Mouse (Mus musculus) liver, embryonic 14.5 days (tissue): ENCODE results near the gene Alg10b. TPM values are rescaled to one million over a fixed set of nuclear protein-coding genes. Genes with fewer than 3 reads are reported as not detected.

ENCODE experiments used
- ATAC-seq: fragments of 200-750 bp; cut with Nextera tagmentation; 2 replicates; pipeline ENCODE4 v1.8.0; 2017; ENCODE audit warnings: moderate number of reproducible peaks, mild to moderate bottlenecking, moderate library complexity; ENCODE audit not compliant: insufficient read depth
- DNase-seq, 3 experiments: peaks; one replicate each; pipeline ENCODE4 v3.0.0-alpha.2; 2012 to 2013; ENCODE audit warnings: low read depth in 3 of 3, low spot score in 3 of 3
- H3K27ac ChIP-seq: fragments of 300-500 bp; sonication (generic); 2 replicates; pipeline ENCODE4 v1.5.1; 2014; ENCODE audit warnings: moderate library complexity, mild to moderate bottlenecking, control low read depth, inconsistent platforms
- H3K27me3 ChIP-seq: fragments of 300-500 bp; sonication (generic); 2 replicates; pipeline ENCODE4 v1.6.1; 2014; ENCODE audit warnings: mild to moderate bottlenecking, low read length, moderate library complexity; ENCODE audit not compliant: control insufficient read depth, insufficient read depth
- H3K36me3 ChIP-seq: fragments of 300-500 bp; sonication (generic); replicated peaks from 2 replicates; pipeline ENCODE4 v1.6.1; 2014; ENCODE audit warnings: low read depth; ENCODE audit not compliant: control insufficient read depth, insufficient read depth
- H3K4me1 ChIP-seq, 2 experiments: fragments of 200-500 bp in 1 of 2; fragments of 300-500 bp in 1 of 2; sonication (generic) in 1 of 2; replicated peaks; 2 replicates each; pipeline ENCODE4 v1.6.1; 2012 to 2014; ENCODE audit warnings: antibody characterized with exemption in 1 of 2, inconsistent platforms in 1 of 2, low read length in 1 of 2; ENCODE audit not compliant: control insufficient read depth in 2 of 2, insufficient read depth in 2 of 2
- H3K4me2 ChIP-seq: fragments of 300-500 bp; sonication (generic); 2 replicates; pipeline ENCODE4 v1.6.1; 2014; ENCODE audit warnings: low read depth, mild to moderate bottlenecking, control low read depth, moderate library complexity
- H3K4me3 ChIP-seq, 2 experiments: fragments of 200-500 bp in 1 of 2; fragments of 300-500 bp in 1 of 2; sonication (generic) in 1 of 2; 2 replicates each; pipeline ENCODE4 v1.5.1; 2012 to 2014; ENCODE audit warnings: low read depth in 2 of 2, low read length in 2 of 2, mild to moderate bottlenecking in 2 of 2, control low read depth in 1 of 2, inconsistent platforms in 1 of 2, moderate library complexity in 1 of 2; ENCODE audit not compliant: insufficient read depth in 1 of 2
- H3K9ac ChIP-seq: fragments of 300-500 bp; sonication (generic); replicated peaks from 2 replicates; pipeline ENCODE4 v1.6.1; 2014; ENCODE audit warnings: mild to moderate bottlenecking, control low read depth, moderate library complexity
- H3K9me3 ChIP-seq: fragments of 300-500 bp; sonication (generic); 2 replicates; pipeline ENCODE4 v1.6.1; 2016; ENCODE audit warnings: low read length, mixed read lengths; ENCODE audit not compliant: control insufficient read depth
- CTCF ChIP-seq: IDR thresholded peaks from 2 replicates; pipeline ENCODE4 v1.5.1; 2016; ENCODE audit warnings: antibody characterized with exemption, low read depth, control low read depth
- EP300 ChIP-seq: IDR thresholded peaks from 2 replicates; pipeline ENCODE4 v1.6.1; 2016; ENCODE audit warnings: antibody characterized with exemption, low read depth
- WGBS: fragments of 180-500 bp; shearing (Covaris S2); extraction: QIAGEN DNeasy Blood & Tissue Kit; methylation state at CpG from one replicate; pipeline ENCODE4 v1.1.7; 2014; ENCODE audit not compliant: insufficient replicate concordance; 5-methylcytosine and 5-hydroxymethylcytosine counted together
- polyA plus RNA-seq, 2 experiments: library from polyadenylated mRNA; depleted of rRNA in 1 of 2; stranded (reverse) in 1 of 2; unstranded in 1 of 2; fragments of >200 nt; fragmentation: Nextera tagmentation in 1 of 2; extraction: Ambion mirVana in 1 of 2; gene quantifications; 2 replicates each; pipeline versions ENCODE4 v1.2.1 to v1.2.3; 2012 to 2014

Alg10b gene
- polyA plus RNA-seq, 2 experiments: 5.5 to 6.6 TPM

- WGBS: 59% methylated on average over 8 of the region's 8 CpGs
- no peak overlapping the region for H3K4me2 ChIP-seq
- no peak for DNase-seq
- H3K27ac ChIP-seq: no peak overlapping the region
- no peaks in the 10 kb centered on the region for H3K36me3 ChIP-seq
- no peak for TF ChIP-seq CTCF
- TF ChIP-seq EP300: no peak
- no peak overlapping the region for H3K4me3 ChIP-seq
- no peaks in the 10 kb centered on the region for H3K9me3 ChIP-seq
- H3K27me3 ChIP-seq: no peaks in the 10 kb centered on the region
- ATAC-seq: no peak
- no peaks in the 10 kb centered on the region for H3K4me1 ChIP-seq
- no peak overlapping the region for H3K9ac ChIP-seq
These were observed 10.2 kb upstream of the Alg10b start for GRCm38 (mm10) chr15:90213946-90214345.

GRCm38 (mm10) chr15:90214913-90215312 is 9.2 kb upstream of the Alg10b start:
- no peaks in the 10 kb centered on the region for H3K4me1 ChIP-seq
- H3K4me3 ChIP-seq: no peak overlapping the region
- H3K9me3 ChIP-seq: no peaks in the 10 kb centered on the region
- DNase-seq (peak in 2 of 3 experiments; percentile 12 to 22), ATAC-seq (no peak)
- H3K27me3 ChIP-seq: no peaks in the 10 kb centered on the region
- TF ChIP-seq EP300: no peak
- peak; percentile 76 for TF ChIP-seq CTCF
- WGBS: 16% methylated on average over 6 of the region's 6 CpGs
- no peaks in the 10 kb centered on the region for H3K36me3 ChIP-seq
- no peak overlapping the region for H3K9ac ChIP-seq
- H3K4me2 ChIP-seq: no peak overlapping the region
- H3K27ac ChIP-seq: no peak overlapping the region

GRCm38 (mm10) chr15:90225058-90225575 is 1.0 kb downstream of the Alg10b start:
- H3K9me3 ChIP-seq: no peaks in the 10 kb centered on the region
- peak overlapping the region; percentile 78 for H3K9ac ChIP-seq
- 45% methylated on average over 4 of the region's 4 CpGs for WGBS
- peak; percentile 67 for TF ChIP-seq CTCF
- no peak for TF ChIP-seq EP300
- peaks cover 2 to 12% of the 10 kb centered on the region in 2 experiments for H3K4me1 ChIP-seq
- DNase-seq (peak; percentile 60 to 65 (median 63)), ATAC-seq (no peak)
- H3K27ac ChIP-seq: no peak overlapping the region
- peak overlapping the region; percentile 78 for H3K4me2 ChIP-seq
- peaks cover 13% of the 10 kb centered on the region for H3K36me3 ChIP-seq
- peak overlapping the region; percentile 26 to 79; a peak in 3 of 4 replicates for H3K4me3 ChIP-seq
- no peaks in the 10 kb centered on the region for H3K27me3 ChIP-seq

GRCm38 (mm10) chr15:90237657-90238056 is 13.5 kb downstream of the Alg10b start:
- 56% methylated on average over 2 of the region's 2 CpGs for WGBS
- H3K4me3 ChIP-seq: no peak overlapping the region
- DNase-seq: no peak

GRCm38 (mm10) chr15:90244081-90244480 is 20.0 kb downstream of the Alg10b start:
- DNase-seq: no peak
- no peak for ATAC-seq
- Histone ChIP-seq H3K4me3 (no peak overlapping the region), H3K9ac (no peak overlapping the region), H3K4me1 (no peaks in the 10 kb centered on the region), H3K36me3 (no peaks in the 10 kb centered on the region), H3K4me2 (no peak overlapping the region), H3K9me3 (no peaks in the 10 kb centered on the region), H3K27me3 (no peaks in the 10 kb centered on the region), H3K27ac (no peak overlapping the region)
- TF ChIP-seq EP300: no peak
- TF ChIP-seq CTCF: no peak
- 67% methylated on average over 5 of the region's 5 CpGs for WGBS

More at GRCm38 (mm10) chr15:90237657-90238056, 13.5 kb downstream of the Alg10b start:
- H3K9ac ChIP-seq: no peak overlapping the region
- H3K4me2 ChIP-seq: no peak overlapping the region
- H3K27ac ChIP-seq: no peak overlapping the region
- no peaks in the 10 kb centered on the region for H3K9me3 ChIP-seq
- no peaks in the 10 kb centered on the region for H3K27me3 ChIP-seq
- H3K36me3 ChIP-seq: no peaks in the 10 kb centered on the region
- ATAC-seq: no peak
- H3K4me1 ChIP-seq: no peaks in the 10 kb centered on the region
- TF ChIP-seq CTCF (peak; percentile 25; the same call in 1 of the 2 replicates), EP300 (no peak)
